Mouse (Mus musculus): ENCODE measurements at regions not wholly inside any gene's neighbourhood (a gene's known extent, or its start where the extent isn't known, plus 50 kb on each side); places are given as distances from the start of the nearest gene placed in this dataset.

DNA sequence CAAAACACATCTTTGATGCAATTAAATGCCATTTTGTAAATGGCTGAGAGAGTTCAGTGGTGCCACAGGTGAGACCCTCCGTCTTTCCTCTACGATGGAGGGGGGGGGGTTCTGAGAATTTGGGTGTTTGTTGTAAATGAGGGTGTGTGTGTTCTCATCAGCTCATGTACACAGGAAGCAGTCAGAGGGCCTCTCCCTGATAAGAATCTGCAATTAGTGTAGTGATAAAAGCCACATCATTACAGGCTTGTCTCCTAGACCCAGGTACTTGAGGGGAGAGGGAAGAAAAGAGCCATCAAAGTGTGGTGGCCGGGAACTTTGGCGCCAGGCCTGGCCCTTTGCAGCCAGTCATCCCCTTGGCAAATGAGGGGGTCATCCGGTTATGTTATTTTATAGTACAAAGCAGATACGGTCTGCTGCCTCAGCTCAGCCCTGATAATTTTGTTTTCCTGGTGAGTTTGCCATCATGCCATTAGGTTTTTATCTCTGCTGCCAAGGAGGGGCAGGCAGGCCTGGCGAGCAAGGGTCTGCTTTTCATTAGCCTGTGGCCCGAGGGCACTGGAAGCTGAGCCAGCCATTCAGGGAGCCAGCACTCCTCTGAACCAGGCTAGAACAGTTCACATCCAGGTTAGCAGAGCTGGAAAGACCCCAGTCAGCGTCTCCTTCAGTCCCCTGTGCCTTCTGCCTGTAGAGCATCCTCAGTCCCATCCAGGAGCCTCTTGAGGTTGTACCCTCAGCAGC is 59.7 kb downstream of the H2al1j start:
- Histone ChIP-seq H3K27ac (no peak overlapping the region), H3K36me3 (no peaks in the 10 kb centered on the region), H3K4me3 (no peak overlapping the region), H3K4me2 (replicated peaks) (no peak overlapping the region), H3K4me1 (peaks cover 10% of the 10 kb centered on the region; the same call in 1 of the 2 replicates), H3K9ac (no peak overlapping the region), H3K27me3 (peaks cover 33% of the 10 kb centered on the region; the same call in 1 of the 2 replicates), H3K9me3 (no peaks in the 10 kb centered on the region)
- 34% methylated on average over 9 of the region's 9 CpGs for WGBS
- no peak for ATAC-seq (ENCODE audit: low FRiP score, low read depth)

DNA sequence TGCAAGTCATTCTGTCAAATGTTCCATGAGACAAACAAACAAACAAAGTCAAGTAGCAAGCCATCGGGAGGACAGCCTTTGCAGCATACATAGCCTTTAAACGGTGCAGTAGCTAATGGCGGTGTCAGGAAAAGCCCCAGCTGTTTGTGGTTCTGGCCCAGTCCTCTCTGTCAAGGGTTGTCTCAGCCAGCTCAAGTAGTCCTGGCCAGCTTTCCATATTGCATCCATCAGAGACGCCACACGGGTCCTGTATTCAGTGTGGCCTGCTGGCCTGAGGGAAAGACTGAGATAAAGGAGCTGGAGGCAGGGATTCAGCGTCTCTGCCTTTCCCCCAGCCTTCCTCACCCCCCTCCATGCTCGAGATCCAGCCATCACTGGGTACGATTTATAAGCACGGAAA is 61.2 kb downstream of the H2al1j start:
- Histone ChIP-seq H3K36me3 (no peaks in the 10 kb centered on the region), H3K4me1 (peaks cover 10% of the 10 kb centered on the region; the same call in 1 of the 2 replicates), H3K27me3 (peaks cover 25% of the 10 kb centered on the region; the same call in 1 of the 2 replicates), H3K4me3 (no peak overlapping the region), H3K9ac (no peak overlapping the region), H3K4me2 (replicated peaks) (no peak overlapping the region), H3K27ac (no peak overlapping the region), H3K9me3 (no peaks in the 10 kb centered on the region)
- 32% methylated on average over 9 of the region's 9 CpGs for WGBS
- no peak for ATAC-seq (ENCODE audit: low FRiP score, low read depth)

GRCm38 (mm10) chrX:11400406-11400805 is 72.8 kb downstream of the H2al1j start:
- Histone ChIP-seq H3K4me2 (replicated peaks) (no peak overlapping the region), H3K27ac (no peak overlapping the region), H3K27me3 (peaks cover 15% of the 10 kb centered on the region; the same call in 1 of the 2 replicates), H3K36me3 (no peaks in the 10 kb centered on the region), H3K4me3 (no peak overlapping the region), H3K9ac (no peak overlapping the region), H3K4me1 (0 out of 2 replicates have a peak, but pooled peaks cover 2% of the 10 kb centered on the region), H3K9me3 (no peaks in the 10 kb centered on the region)
- WGBS = 88% methylated on average over 3 of the region's 3 CpGs
- no peak for ATAC-seq (ENCODE audit: low FRiP score, low read depth)

DNA sequence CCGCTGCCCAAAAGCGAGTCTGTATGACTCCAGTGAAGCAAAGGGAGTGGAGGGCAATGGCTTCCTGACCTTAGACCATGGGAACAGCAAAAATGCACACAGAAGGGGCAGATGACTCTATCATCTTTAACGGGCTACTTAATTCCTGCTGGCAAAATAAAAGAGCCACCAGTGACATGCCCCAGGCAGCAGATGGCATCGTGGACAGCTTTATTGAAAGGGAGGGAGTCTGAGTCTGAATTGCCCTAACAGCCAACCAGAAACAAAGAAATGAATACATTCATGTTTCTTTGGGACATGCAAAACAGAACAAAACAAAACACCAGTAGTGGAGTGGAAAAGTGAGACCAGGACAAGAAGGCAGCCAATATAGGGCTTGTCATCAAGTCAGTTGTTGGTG is 76.7 kb downstream of the H2al1j start:
- 66% methylated on average over 4 of the region's 4 CpGs for WGBS
- no peak overlapping the region for H3K4me3 ChIP-seq
- no peaks in the 10 kb centered on the region for H3K9me3 ChIP-seq
- H3K4me2 ChIP-seq (replicated peaks) = no peak overlapping the region
- H3K27ac ChIP-seq = no peak overlapping the region
- ATAC-seq (ENCODE audit: low FRiP score, low read depth) = no peak
- peaks cover 10% of the 10 kb centered on the region; the same call in 1 of the 2 replicates for H3K27me3 ChIP-seq
- no peaks in the 10 kb centered on the region for H3K36me3 ChIP-seq
- H3K4me1 ChIP-seq = 0 out of 2 replicates have a peak, but pooled peaks cover 2% of the 10 kb centered on the region
- H3K9ac ChIP-seq = no peak overlapping the region

DNA sequence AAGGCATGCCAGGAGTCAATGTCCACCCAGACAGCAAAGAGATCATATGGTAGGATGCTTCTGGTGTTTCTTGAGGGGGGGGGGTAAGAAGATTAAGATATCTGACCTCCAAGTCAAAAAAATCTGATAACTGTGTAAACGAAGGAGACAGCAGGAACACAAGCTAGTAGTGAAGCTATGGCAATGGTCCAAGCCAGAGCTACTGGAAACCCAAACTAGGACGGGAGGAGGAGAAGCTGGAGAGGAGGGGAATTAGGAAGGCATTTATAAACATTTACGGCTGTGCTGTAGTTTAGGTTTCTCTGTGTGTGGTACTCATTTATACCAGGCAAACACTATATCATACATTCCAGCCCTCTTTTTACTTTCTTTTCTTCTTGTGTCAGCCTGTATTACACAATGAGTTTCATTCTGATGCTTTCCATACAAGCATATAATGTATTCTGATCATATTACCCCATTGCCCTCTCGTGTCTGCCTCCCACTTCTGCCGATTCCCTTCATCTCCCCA is 84.7 kb downstream of the H2al1j start:
- no peak overlapping the region for H3K27ac ChIP-seq
- H3K9me3 ChIP-seq = no peaks in the 10 kb centered on the region
- no peak overlapping the region for H3K4me2 ChIP-seq (replicated peaks)
- H3K4me1 ChIP-seq = peaks cover 12% of the 10 kb centered on the region; the same call in 1 of the 2 replicates
- no peak for ATAC-seq (ENCODE audit: low FRiP score, low read depth)
- H3K9ac ChIP-seq = no peak overlapping the region
- WGBS = 46% methylated on average over 5 of the region's 5 CpGs
- no peak overlapping the region for H3K4me3 ChIP-seq
- no peaks in the 10 kb centered on the region for H3K36me3 ChIP-seq
- peaks cover 29% of the 10 kb centered on the region; the same call in 1 of the 2 replicates for H3K27me3 ChIP-seq

DNA sequence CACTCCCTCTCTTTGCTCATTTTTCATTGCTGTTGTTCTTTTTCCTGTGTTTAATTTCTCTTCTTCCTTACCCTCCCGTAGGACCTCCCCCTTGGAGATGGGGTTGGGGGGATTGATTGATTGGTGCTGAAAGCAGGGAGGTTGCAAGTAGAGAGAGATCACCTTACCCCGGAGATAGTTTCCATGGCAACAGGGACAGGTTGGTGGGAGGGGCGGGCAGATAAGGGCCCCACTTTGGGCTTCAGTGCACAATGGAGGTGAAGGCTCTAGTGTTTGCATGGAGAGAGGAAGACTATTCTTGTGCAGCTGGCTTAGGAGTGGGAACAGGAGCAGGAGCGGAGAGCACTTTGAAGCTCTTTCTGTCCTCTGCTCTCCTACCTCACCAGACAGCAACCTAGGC is 88.0 kb downstream of the H2al1j start:
- 37% methylated on average over 4 of the region's 4 CpGs for WGBS
- H3K4me1 ChIP-seq = peaks cover 30% of the 10 kb centered on the region; the same call in 1 of the 2 replicates
- H3K27me3 ChIP-seq = peaks cover 47% of the 10 kb centered on the region
- H3K36me3 ChIP-seq = no peaks in the 10 kb centered on the region
- H3K9me3 ChIP-seq = no peaks in the 10 kb centered on the region
- H3K4me2 ChIP-seq (replicated peaks) = no peak overlapping the region
- H3K27ac ChIP-seq = no peak overlapping the region
- no peak overlapping the region for H3K9ac ChIP-seq
- ATAC-seq (ENCODE audit: low FRiP score, low read depth) = no peak
- no peak overlapping the region for H3K4me3 ChIP-seq

GRCm38 (mm10) chrX:11416510-11416909 is 88.9 kb downstream of the H2al1j start:
- H3K4me2 ChIP-seq (replicated peaks) = no peak overlapping the region
- no peaks in the 10 kb centered on the region for H3K36me3 ChIP-seq
- 88% methylated on average over 3 of the region's 3 CpGs for WGBS
- no peaks in the 10 kb centered on the region for H3K9me3 ChIP-seq
- no peak for ATAC-seq (ENCODE audit: low FRiP score, low read depth)
- peaks cover 30% of the 10 kb centered on the region; the same call in 1 of the 2 replicates for H3K4me1 ChIP-seq
- H3K4me3 ChIP-seq = no peak overlapping the region
- no peak overlapping the region for H3K9ac ChIP-seq
- H3K27ac ChIP-seq = no peak overlapping the region
- H3K27me3 ChIP-seq = peaks cover 44% of the 10 kb centered on the region

GRCm38 (mm10) chrX:11417861-11418260 is 90.2 kb downstream of the H2al1j start:
- Histone ChIP-seq H3K27me3 (peaks cover 41% of the 10 kb centered on the region), H3K9me3 (no peaks in the 10 kb centered on the region), H3K4me1 (peaks cover 30% of the 10 kb centered on the region; the same call in 1 of the 2 replicates), H3K4me2 (replicated peaks) (no peak overlapping the region), H3K27ac (no peak overlapping the region), H3K9ac (no peak overlapping the region), H3K4me3 (no peak overlapping the region), H3K36me3 (no peaks in the 10 kb centered on the region)
- 46% methylated on average over 4 of the region's 4 CpGs for WGBS
- no peak for ATAC-seq (ENCODE audit: low FRiP score, low read depth)

DNA sequence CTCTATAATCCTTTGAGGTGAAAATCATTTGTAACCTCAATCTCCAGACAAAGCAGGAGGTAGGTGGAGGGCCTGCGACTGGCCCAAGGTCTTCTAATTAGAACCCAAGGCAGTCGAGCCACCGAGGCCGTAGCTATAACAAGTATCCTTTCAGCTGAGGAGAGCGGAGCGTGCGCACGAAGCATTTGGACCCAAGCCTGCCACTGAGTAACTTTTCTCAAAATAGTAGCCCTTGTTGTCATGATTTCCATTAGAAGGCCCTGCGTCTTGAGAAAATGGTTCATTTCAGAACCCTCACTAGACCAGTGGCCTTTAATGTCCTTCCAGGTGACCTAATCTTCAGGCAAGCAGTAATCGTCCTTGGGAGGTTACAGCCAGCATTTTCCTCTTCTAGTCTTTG is 90.6 kb downstream of the H2al1j start:
- no peak overlapping the region for H3K9ac ChIP-seq
- peaks cover 41% of the 10 kb centered on the region for H3K27me3 ChIP-seq
- H3K4me3 ChIP-seq = no peak overlapping the region
- H3K36me3 ChIP-seq = no peaks in the 10 kb centered on the region
- 73% methylated on average over 10 of the region's 10 CpGs for WGBS
- H3K27ac ChIP-seq = no peak overlapping the region
- peaks cover 32% of the 10 kb centered on the region; the same call in 1 of the 2 replicates for H3K4me1 ChIP-seq
- no peak for ATAC-seq (ENCODE audit: low FRiP score, low read depth)
- H3K4me2 ChIP-seq (replicated peaks) = no peak overlapping the region
- H3K9me3 ChIP-seq = no peaks in the 10 kb centered on the region

- H3K4me1 ChIP-seq = peaks cover 35% of the 10 kb centered on the region; the same call in 1 of the 2 replicates
- no peak overlapping the region for H3K27ac ChIP-seq
- no peaks in the 10 kb centered on the region for H3K9me3 ChIP-seq
- no peak overlapping the region for H3K4me3 ChIP-seq
- 24% methylated on average over 5 of the region's 5 CpGs for WGBS
- ATAC-seq (ENCODE audit: low FRiP score, low read depth) = 0 out of 2 replicates have a peak, but pooled peaks have one; percentile 28
- peaks cover 44% of the 10 kb centered on the region for H3K27me3 ChIP-seq
- no peaks in the 10 kb centered on the region for H3K36me3 ChIP-seq
- H3K4me2 ChIP-seq (replicated peaks) = no peak overlapping the region
- no peak overlapping the region for H3K9ac ChIP-seq
Observed at GRCm38 (mm10) chrX:11419162-11419631, 91.6 kb downstream of the H2al1j start.

DNA sequence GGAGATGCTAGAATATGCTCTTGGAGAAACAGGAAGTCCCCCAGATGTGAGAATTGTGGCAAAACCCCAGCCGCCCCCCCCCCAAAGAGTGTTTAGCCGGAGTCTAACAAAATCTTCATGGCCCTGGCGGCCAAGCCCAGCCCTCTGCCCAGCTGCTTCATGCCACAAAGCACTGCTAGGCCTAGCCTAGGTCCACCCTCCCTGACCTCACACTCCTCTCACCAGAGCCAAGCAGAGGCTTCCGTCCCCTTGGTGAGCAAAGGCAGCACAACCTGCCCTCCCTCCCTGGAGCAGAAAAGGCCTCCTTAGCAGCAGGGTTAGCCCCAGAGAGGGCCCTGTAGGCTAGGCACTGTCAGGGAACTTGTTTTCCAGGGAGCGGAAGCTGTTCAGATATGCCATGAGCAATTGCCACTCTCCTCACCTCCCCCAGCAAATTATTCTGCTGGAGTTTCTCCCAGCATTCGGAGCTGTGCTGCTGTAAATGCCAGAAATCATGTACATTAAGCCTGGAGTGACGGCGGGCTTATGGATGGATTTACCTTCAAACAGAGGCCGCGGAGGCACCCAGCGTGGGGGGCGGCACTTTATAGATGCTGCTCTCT is 104.9 kb downstream of the H2al1j start:
- Histone ChIP-seq H3K4me1 (peaks cover 30% of the 10 kb centered on the region), H3K27ac (peak overlapping the region; percentile 48; the same call in 1 of the 2 replicates), H3K36me3 (no peaks in the 10 kb centered on the region), H3K4me2 (replicated peaks) (no peak overlapping the region), H3K4me3 (no peak overlapping the region), H3K9me3 (no peaks in the 10 kb centered on the region), H3K9ac (no peak overlapping the region), H3K27me3 (peaks cover 68% of the 10 kb centered on the region)
- 19% methylated on average over 12 of the region's 12 CpGs for WGBS
- peak; percentile 19; the same call in 1 of the 2 replicates for ATAC-seq (ENCODE audit: low FRiP score, low read depth)

DNA sequence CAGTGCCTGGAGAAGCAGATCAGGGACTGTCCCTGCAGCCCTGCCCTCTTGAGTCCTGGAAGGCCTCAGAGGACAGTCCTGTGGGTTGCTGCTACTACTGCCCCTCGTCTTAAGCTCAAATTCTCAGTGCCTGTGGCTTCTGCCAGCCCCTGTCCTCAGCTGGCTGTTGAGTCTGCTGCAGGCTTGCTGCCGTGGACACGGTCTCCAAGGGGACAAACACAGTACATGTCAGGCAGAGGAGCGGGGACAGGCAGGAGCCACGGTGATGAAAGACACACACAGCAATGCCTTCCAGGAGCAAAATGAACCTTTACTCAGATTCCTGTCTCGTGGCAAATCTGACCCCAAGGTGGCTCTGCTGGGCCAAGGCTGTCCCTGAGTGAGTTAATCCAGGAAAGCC is 107.7 kb downstream of the H2al1j start:
- H3K36me3 ChIP-seq = no peaks in the 10 kb centered on the region
- 65% methylated on average over 6 of the region's 6 CpGs for WGBS
- H3K9ac ChIP-seq = no peak overlapping the region
- no peak for ATAC-seq (ENCODE audit: low FRiP score, low read depth)
- no peak overlapping the region for H3K4me3 ChIP-seq
- H3K27me3 ChIP-seq = peaks cover 65% of the 10 kb centered on the region
- H3K4me1 ChIP-seq = peaks cover 30% of the 10 kb centered on the region
- no peaks in the 10 kb centered on the region for H3K9me3 ChIP-seq
- no peak overlapping the region for H3K27ac ChIP-seq
- H3K4me2 ChIP-seq (replicated peaks) = no peak overlapping the region
